Mouse (Mus musculus): ENCODE measurements around the gene Ltbp2. TPM values are rescaled to one million over a fixed set of nuclear protein-coding genes. Genes with fewer than 3 reads are reported as not detected.

Gene Ltbp2
- polyA plus RNA-seq, 1 experiment from 2014 or later = 0.07 TPM

GRCm38 (mm10) chr12:84839965-84840364 lies 36.4 kb downstream of the Ltbp2 start:
- no peak overlapping the region for H3K4me3 ChIP-seq (ENCODE audit: inconsistent target)
- WGBS (ENCODE audit: missing documents) = 93% methylated on average over 4 of the region's 4 CpGs
- no peaks in the 10 kb centered on the region for H3K79me2 ChIP-seq (ENCODE audit: inconsistent target)
- no peak overlapping the region for H3K27ac ChIP-seq
- H3K36me3 ChIP-seq (ENCODE audit: inconsistent target) = no peaks in the 10 kb centered on the region

GRCm38 (mm10) chr12:84835626-84836025 lies 40.7 kb downstream of the Ltbp2 start:
- no peaks in the 10 kb centered on the region for H3K79me2 ChIP-seq (ENCODE audit: inconsistent target)
- 87% methylated on average over 5 of the region's 5 CpGs for WGBS (ENCODE audit: missing documents)
- H3K4me3 ChIP-seq (ENCODE audit: inconsistent target) = no peak overlapping the region
- H3K36me3 ChIP-seq (ENCODE audit: inconsistent target) = no peaks in the 10 kb centered on the region
- H3K27ac ChIP-seq = no peak overlapping the region

- H3K27ac ChIP-seq = no peak overlapping the region
- no peaks in the 10 kb centered on the region for H3K36me3 ChIP-seq (ENCODE audit: inconsistent target)
- no peak overlapping the region for H3K4me3 ChIP-seq (ENCODE audit: inconsistent target)
- H3K79me2 ChIP-seq (ENCODE audit: inconsistent target) = no peaks in the 10 kb centered on the region
- 94% methylated on average over 4 of the region's 4 CpGs for WGBS (ENCODE audit: missing documents)
Observed at GRCm38 (mm10) chr12:84834773-84835172, 41.6 kb downstream of the Ltbp2 start.

DNA sequence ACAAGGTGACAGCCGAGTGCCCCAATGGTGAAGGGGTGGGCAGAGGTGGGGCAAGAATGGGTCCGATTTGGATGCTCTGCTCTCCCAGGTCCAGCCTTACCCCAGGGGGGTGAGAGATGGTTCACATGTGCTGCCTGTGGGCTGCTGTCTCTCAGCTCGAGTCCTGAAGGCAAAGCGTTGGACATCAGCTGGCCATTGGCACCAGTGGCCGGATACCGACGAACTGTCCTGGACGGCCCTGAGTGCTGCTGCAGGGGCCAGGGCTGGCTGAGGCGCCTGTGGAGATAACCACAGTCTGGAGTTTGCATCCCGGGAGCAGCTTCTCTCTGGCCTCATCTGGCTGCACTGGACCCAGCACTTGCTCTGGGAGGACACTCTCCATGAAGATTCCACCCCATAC lies 44.7 kb downstream of the Ltbp2 start:
- Histone ChIP-seq H3K36me3 (ENCODE audit: inconsistent target) (no peaks in the 10 kb centered on the region), H3K79me2 (ENCODE audit: inconsistent target) (no peaks in the 10 kb centered on the region), H3K27ac (no peak overlapping the region), H3K4me3 (ENCODE audit: inconsistent target) (no peak overlapping the region)
- 87% methylated on average over 10 of the region's 10 CpGs for WGBS (ENCODE audit: missing documents)

GRCm38 (mm10) chr12:84831141-84831540 lies 45.2 kb downstream of the Ltbp2 start:
- Histone ChIP-seq H3K79me2 (ENCODE audit: inconsistent target) (no peaks in the 10 kb centered on the region), H3K4me3 (ENCODE audit: inconsistent target) (no peak overlapping the region), H3K36me3 (ENCODE audit: inconsistent target) (no peaks in the 10 kb centered on the region), H3K27ac (no peak overlapping the region)
- 30% methylated on average over 4 of the region's 5 CpGs for WGBS (ENCODE audit: missing documents)

DNA sequence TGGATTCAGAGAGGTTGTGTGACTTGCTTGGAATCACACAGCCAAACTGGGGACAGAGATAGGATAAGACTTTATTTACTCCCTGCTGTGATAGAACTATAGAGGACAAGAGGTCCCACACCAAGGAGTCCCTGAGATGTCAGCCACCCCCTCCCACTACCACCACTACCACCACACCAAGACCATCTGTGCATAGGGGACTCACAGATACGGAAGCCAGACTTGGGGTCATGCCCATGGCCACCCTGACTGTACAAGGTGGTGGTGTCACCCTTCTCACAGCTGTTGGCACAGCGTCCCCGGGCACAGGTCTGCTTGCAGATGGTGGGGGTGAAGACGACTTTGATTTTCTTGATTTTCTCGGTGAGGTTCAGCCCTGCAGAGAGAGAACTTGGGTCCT lies 45.9 kb downstream of the Ltbp2 start:
- no peak overlapping the region for H3K4me3 ChIP-seq (ENCODE audit: inconsistent target)
- H3K27ac ChIP-seq = no peak overlapping the region
- no peaks in the 10 kb centered on the region for H3K36me3 ChIP-seq (ENCODE audit: inconsistent target)
- no peaks in the 10 kb centered on the region for H3K79me2 ChIP-seq (ENCODE audit: inconsistent target)
- 86% methylated on average over 3 of the region's 5 CpGs for WGBS (ENCODE audit: missing documents)

GRCm38 (mm10) chr12:84829913-84830312 lies 46.4 kb downstream of the Ltbp2 start:
- no peak overlapping the region for H3K27ac ChIP-seq
- WGBS (ENCODE audit: missing documents) = 87% methylated on average over 10 of the region's 10 CpGs
- H3K4me3 ChIP-seq (ENCODE audit: inconsistent target) = no peak overlapping the region
- no peaks in the 10 kb centered on the region for H3K36me3 ChIP-seq (ENCODE audit: inconsistent target)
- no peaks in the 10 kb centered on the region for H3K79me2 ChIP-seq (ENCODE audit: inconsistent target)

DNA sequence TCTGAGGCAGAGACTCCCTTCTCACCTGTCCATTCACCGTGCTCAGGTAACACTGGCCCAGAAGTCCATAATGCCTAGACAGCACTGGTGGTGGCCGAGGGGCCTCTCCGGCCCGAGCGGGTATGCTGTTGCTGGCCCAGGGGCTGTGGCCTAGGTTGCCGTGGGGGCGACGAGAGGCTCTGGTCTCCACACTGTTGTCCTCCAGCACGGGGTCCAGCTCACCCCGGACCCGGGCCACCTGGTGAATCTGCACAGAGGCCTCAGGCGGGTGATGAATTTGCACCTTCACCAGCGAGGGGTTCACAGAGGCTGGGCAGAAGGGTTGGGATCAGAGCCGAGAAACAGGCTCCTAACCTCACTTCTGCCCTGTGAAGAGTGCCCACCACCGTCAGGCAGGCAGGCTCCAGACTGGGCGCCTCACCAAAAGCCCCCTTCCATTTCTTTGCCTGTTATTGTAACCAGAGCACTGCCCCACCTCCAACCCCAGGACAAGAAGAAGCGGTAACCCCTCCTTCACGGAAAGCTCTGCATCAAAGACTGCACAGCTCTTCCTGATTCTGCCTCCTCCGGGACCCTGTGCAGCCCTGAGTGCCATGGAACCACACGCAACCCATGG lies 47.1 kb downstream of the Ltbp2 start:
- H3K27ac ChIP-seq = no peak overlapping the region
- WGBS (ENCODE audit: missing documents) = 85% methylated on average over 16 of the region's 20 CpGs
- no peak overlapping the region for H3K4me3 ChIP-seq (ENCODE audit: inconsistent target)
- no peaks in the 10 kb centered on the region for H3K36me3 ChIP-seq (ENCODE audit: inconsistent target)
- H3K79me2 ChIP-seq (ENCODE audit: inconsistent target) = no peaks in the 10 kb centered on the region

DNA sequence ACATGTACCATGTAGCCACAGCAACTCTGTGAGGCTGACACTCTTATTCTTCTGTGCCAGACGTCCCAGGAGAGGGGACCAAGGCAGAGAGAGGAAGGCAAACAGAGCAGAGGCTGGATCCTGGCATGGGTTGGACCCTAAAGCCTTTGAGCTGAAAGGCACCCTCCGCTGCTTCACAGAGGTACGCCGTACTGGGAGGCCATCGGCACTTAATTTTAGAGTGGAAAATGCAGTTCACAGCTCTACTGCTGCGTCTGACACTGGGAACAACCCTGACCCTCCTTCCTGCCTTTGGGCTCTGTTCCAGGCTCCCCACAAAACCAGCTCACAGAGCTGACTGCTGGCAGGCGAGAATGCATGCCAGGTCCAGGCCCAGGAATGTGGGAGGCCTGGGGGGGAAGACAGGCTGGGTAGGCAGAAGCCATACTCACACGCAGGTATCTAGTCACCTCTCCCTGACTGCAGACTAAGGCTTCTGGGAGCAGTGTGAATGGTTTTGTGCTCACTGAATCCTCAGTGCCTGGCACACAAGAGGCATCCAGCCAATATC lies 48.9 kb downstream of the Ltbp2 start:
- Histone ChIP-seq H3K4me3 (ENCODE audit: inconsistent target) (no peak overlapping the region), H3K36me3 (ENCODE audit: inconsistent target) (no peaks in the 10 kb centered on the region), H3K79me2 (ENCODE audit: inconsistent target) (no peaks in the 10 kb centered on the region), H3K27ac (no peak overlapping the region)
- 70% methylated on average over 8 of the region's 8 CpGs for WGBS (ENCODE audit: missing documents)

DNA sequence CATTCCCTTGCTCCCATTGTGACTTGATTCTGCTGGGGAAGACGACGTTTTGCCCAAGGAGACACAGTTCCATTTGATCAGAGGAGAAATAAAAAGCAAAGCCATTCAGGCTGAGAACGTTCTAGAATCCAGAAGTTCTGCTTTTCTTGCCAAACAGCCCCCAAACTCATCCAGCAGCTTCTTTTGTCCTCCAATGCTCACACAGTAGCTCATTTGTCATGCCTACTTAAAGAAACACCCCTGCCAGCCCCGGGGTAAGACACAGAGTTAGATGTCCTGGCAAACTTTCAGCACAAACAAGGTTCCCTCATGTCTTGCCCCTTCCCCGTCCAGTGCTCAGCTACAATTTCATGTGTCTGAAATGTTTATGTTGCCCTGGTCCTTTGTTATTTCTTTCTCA lies 52.1 kb downstream of the Ltbp2 start:
- Histone ChIP-seq H3K4me3 (ENCODE audit: inconsistent target) (no peak overlapping the region), H3K79me2 (ENCODE audit: inconsistent target) (no peaks in the 10 kb centered on the region), H3K36me3 (ENCODE audit: inconsistent target) (no peaks in the 10 kb centered on the region), H3K27ac (no peak overlapping the region)
- WGBS (ENCODE audit: missing documents) = 73% methylated on average over 5 of the region's 5 CpGs

GRCm38 (mm10) chr12:84823601-84824000 lies 52.7 kb downstream of the Ltbp2 start:
- WGBS (ENCODE audit: missing documents) = 87% methylated on average over 7 of the region's 7 CpGs
- Histone ChIP-seq H3K36me3 (ENCODE audit: inconsistent target) (no peaks in the 10 kb centered on the region), H3K79me2 (ENCODE audit: inconsistent target) (no peaks in the 10 kb centered on the region), H3K27ac (no peak overlapping the region), H3K4me3 (ENCODE audit: inconsistent target) (no peak overlapping the region)

GRCm38 (mm10) chr12:84819236-84820168 lies 56.8 kb downstream of the Ltbp2 start:
- Histone ChIP-seq H3K79me2 (ENCODE audit: inconsistent target) (no peaks in the 10 kb centered on the region), H3K27ac (no peak overlapping the region), H3K36me3 (ENCODE audit: inconsistent target) (no peaks in the 10 kb centered on the region), H3K4me3 (ENCODE audit: inconsistent target) (no peak overlapping the region)
- 93% methylated on average over 13 of the region's 13 CpGs for WGBS (ENCODE audit: missing documents)

DNA sequence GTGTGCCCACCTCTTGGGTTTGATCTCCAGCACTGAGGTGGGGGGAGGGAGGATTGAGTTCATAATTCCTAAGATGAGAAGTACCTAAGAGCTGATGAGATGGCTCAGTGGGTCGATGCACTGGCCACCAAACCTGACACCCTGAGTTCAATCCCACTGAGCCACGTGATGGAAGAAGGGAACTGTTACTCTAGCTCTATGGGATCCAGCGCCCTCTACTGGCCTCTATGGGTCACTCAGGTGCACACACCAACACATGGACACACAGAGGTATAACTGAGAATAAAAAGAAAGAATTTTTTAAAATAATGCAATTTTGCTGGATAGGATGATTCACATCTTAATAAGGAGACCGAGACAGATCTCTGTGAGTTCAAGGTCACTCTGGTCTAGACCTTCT lies 57.8 kb downstream of the Ltbp2 start:
- Histone ChIP-seq H3K27ac (no peak overlapping the region), H3K79me2 (ENCODE audit: inconsistent target) (no peaks in the 10 kb centered on the region), H3K36me3 (ENCODE audit: inconsistent target) (no peaks in the 10 kb centered on the region), H3K4me3 (ENCODE audit: inconsistent target) (no peak overlapping the region)
- 74% methylated on average over 4 of the region's 4 CpGs for WGBS (ENCODE audit: missing documents)

DNA sequence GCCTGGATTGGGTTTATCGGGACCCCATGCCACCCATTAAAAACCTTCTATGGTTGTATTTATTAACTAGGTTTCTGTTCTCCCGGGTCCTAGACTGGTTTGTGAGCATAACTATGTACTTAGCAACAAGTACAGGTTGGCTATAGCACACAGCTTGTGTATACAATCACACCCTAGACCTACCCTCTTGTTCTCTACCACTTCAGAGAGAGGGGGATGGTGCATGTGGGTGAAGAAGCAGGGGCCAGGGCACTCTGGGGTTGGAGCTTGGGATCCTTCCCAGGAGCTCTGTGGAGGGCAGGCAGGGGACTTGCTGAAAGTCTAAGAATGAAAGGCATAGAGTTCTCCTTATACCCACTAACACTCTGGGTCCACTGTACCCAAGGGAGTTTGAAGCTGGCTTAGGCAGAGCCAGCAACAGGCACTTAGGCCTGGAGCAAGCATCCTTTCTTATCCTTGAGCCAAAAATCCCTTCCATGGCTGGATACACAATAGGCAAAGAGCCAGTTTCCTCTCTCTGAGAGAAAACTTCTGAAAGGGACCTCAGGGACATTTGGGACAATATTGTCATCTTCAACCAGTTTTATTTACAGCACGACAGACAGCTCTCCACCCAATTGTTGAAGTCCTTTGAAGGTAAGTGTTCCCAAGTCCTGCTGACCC lies 61.5 kb downstream of the Ltbp2 start:
- no peak overlapping the region for H3K27ac ChIP-seq

GRCm38 (mm10) chr12:84813773-84814172 lies 62.6 kb downstream of the Ltbp2 start:
- no peak overlapping the region for H3K4me3 ChIP-seq (ENCODE audit: inconsistent target)
- H3K79me2 ChIP-seq (ENCODE audit: inconsistent target) = no peaks in the 10 kb centered on the region
- no peak overlapping the region for H3K27ac ChIP-seq
- 55% methylated on average over 7 of the region's 7 CpGs for WGBS (ENCODE audit: missing documents)
- H3K36me3 ChIP-seq (ENCODE audit: inconsistent target) = no peaks in the 10 kb centered on the region

More for the DNA sequence above, 61.5 kb downstream of the Ltbp2 start:
- Histone ChIP-seq H3K79me2 (ENCODE audit: inconsistent target) (no peaks in the 10 kb centered on the region), H3K4me3 (ENCODE audit: inconsistent target) (no peak overlapping the region), H3K36me3 (ENCODE audit: inconsistent target) (no peaks in the 10 kb centered on the region)
- 94% methylated on average over 3 of the region's 3 CpGs for WGBS (ENCODE audit: missing documents)
